Mouse (Mus musculus) A20 (cell line): ENCODE measurements around the gene Macrod2.

Source experiments
- DNase-seq: peaks from one replicate; pipeline ENCODE4 v3.0.0-alpha.2; 2011; ENCODE audit warnings: low read depth, low spot score

Gene Macrod2

GRCm38 (mm10) chr2:141201303-141202014 is 806.4 kb downstream of the Macrod2 start:
- DNase-seq = no peak

DNA sequence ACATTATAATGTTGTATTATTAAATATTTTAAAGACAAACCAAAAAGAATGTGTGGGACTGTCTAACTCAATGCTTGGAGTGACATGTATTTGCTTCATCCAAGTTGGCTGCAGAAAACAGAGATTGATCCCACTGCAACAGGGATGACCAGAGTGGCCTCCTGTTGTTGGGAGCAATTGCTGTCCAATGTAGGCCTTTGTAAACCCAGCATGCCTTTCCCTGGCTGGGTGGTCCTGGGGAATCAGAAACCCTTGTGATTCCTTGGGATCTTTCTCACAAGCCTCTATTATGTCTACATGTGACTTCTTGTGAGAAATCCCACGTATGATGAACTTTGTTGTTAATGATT is 806.9 kb downstream of the Macrod2 start:
- no peak for DNase-seq

- DNase-seq = no peak
Observed at GRCm38 (mm10) chr2:141211346-141211745, 816.2 kb downstream of the Macrod2 start.

DNA sequence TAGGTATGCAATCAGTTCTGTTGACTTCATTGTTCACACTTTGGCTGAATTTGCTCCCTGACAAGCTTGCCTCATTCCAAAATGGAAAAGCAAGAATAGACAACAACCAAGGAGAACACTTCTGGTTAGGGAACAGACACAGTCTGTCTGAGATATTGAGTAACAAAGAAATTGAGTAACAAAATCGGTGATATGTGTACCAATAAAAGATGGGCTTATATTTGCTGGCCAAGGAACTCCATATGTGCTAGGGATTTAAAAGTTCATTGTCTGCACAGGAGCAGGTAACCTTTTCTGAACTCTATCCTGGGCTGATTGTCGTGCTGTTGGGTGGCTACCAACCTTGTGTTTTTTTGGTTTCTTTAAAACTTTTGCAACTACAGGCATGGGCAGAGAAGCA is 817.2 kb downstream of the Macrod2 start:
- DNase-seq = no peak

GRCm38 (mm10) chr2:141217490-141217889 is 822.4 kb downstream of the Macrod2 start:
- no peak for DNase-seq

DNA sequence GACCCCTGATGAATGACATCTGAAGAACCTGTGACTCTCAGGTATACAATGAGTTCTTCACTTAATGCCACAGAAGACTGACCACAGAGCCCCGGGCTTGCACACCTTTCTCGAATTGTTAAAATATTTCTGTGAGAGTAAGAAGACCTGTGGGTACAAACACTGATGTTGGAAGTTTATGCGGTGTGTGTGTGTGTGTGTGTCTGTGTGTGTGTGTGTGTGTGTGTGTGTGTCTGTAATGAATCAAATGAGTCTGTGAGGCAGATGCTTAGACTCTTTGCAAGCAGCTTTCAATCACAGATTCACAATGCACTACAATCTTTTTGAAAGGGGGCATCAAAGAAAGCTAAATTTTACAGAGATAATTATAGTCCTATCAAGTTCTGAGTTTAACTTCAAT is 822.8 kb downstream of the Macrod2 start:
- no peak for DNase-seq

DNA sequence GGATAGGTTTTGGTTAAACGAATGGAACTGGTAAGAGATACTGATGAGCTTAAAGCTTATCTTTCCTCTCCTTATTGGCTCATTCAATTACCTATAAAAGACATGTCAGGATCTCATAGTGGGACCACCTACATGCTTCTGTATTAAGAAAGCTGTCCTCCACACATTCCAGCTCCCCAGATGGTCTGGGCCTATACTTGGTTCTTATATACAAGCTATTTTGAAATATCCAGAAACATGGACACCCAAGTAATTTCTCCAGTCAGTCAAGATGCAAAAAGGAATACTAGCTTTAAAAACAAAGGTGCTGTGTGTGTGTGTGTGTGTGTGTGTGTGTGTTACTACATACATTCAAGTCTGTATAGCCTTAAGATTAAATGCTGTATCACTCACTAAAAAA is 833.7 kb downstream of the Macrod2 start:
- DNase-seq = no peak

- no peak for DNase-seq
Observed at GRCm38 (mm10) chr2:141229820-141230219, 834.7 kb downstream of the Macrod2 start.

DNA sequence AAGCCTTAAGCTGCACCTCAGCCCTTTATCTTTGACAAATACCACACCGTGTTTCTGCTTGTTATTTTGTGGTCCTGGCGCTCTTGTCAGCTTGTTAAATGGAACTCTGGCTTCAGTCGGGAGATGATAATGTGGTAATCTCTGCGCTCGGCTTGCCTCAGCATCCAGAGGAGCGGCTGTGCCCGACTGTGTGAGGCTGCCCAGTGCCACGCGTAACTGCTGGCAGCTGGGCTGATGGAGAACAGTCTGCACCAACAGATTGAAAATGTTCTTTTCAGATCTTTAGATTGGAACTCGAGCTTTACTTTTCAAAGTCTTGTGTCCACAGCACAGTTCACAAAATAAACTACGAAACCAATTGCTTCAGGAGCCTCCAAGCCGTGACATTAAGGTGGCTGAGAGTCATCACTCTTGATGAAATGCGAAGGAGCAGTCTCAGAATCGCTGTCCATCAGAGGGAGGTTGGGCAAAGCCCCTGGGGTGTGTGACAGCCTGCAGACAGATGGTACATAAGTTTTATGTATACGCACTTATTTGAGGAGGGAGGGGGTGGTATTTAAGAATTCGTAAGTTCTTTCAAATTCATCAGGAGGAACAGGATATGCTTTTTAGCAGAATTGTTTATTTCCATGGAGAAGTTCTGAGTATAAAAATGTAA is 836.0 kb downstream of the Macrod2 start:
- no peak for DNase-seq

GRCm38 (mm10) chr2:141234306-141234705 is 839.2 kb downstream of the Macrod2 start:
- no peak for DNase-seq

- no peak for DNase-seq
Observed at GRCm38 (mm10) chr2:141234724-141235453, 839.8 kb downstream of the Macrod2 start.

DNA sequence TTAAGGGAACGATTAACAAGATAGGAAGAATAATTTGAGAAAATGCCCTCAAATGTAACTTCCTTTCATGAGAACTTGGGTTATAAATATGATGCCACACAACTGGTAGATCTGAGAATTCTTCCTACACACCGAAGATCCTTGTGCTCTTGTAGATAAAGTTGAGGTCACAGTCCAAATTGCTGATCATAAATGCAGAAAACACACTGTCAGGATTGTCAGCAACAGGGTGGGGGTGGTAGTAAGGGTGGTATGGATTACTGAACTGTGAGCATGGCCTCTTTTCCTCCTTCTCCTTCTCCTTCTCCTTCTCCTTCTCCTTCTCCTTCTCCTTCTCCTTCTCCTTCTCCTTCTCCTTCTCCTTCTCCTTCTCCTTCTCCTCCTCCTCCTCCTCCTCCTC is 852.6 kb downstream of the Macrod2 start:
- no peak for DNase-seq

GRCm38 (mm10) chr2:141264582-141264981 is 869.5 kb downstream of the Macrod2 start:
- no peak for DNase-seq

GRCm38 (mm10) chr2:141266591-141266990 is 871.5 kb downstream of the Macrod2 start:
- DNase-seq = no peak

DNA sequence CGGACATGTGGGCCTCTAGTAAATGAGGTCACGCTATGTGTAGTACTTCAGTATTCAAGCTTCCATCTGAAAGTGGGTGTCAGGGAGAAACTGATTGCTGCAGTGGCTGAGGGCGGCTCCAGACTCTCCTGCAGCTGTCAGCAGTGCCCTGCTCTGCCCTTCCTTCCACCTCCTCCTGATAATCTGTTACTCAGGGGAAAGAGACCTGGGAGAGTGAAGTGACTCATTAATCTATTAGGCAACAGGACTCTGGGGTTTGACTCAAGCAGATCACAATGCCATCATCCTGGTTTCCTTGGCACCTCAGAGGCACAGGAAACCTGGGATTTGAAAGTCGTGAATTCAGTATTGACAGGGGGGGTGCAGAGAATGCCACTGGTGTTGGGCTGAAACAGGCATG is 876.4 kb downstream of the Macrod2 start:
- DNase-seq = no peak

DNA sequence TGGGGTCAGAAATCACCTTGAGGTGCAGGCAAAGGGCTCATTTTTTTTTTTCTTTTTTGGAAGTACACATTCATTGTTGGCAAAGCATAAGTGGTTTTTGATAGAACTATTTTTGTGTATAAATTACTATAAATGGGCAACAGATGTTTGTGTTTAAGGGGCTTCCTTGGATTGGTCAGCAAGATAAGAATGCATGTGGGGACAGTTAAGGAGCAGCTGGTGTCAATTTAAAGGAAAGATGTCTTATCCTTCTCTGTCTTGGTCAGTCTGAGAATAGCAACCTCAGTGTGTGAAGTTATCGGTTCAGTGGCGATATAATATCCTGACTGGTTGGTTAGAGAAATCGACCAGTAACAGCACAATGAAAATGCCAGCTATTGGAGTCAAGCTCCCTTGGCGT is 877.9 kb downstream of the Macrod2 start:
- DNase-seq = no peak

DNA sequence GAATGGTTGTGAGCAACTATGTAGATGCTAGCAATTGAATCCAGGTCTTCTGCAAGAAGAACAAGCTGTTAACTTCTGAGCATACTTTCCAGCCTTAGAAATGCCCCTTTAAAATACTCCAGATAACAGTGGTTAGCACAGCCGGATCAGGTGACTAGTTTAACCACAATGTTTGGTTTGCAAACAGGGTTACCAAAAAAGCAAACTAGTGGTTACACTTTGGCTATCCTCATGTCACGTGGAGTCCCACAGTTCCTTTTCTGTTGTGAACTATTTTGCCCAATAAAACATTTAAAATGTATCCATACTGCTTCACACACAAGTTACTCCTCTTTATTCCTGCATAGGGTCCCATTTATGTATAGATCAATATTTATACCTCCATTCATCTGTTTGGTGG is 879.2 kb downstream of the Macrod2 start:
- no peak for DNase-seq

DNA sequence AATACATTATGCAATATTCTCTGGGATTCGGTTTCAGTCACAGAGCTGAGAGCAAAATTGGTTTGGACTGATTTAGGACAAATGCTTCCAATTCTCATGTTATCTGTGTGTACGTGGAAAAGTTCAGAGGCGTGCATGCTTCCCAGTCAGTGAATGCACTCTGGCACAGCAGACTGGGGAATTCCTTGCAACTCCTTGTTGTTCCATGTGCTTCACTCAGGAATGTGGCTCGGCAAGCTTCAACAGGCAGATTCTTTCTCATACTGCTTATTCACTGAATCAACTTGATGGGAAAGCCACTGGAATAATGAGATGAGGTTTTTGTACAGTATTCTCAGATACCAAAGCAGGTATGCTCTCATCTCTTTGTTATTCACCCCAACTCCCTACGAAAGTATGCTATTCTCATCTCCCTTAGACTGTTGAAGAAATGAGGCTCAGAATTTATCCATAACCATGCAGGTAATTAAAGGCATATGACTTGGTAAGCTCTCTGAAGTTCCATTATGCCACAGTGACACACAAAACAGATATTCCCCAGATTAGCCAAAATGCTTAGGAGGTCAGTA is 884.1 kb downstream of the Macrod2 start:
- DNase-seq = no peak

GRCm38 (mm10) chr2:141280817-141281216 is 885.7 kb downstream of the Macrod2 start:
- DNase-seq = no peak

GRCm38 (mm10) chr2:141286110-141286747 is 891.1 kb downstream of the Macrod2 start:
- DNase-seq = no peak

- DNase-seq = no peak
Observed at GRCm38 (mm10) chr2:141288494-141288893, 893.4 kb downstream of the Macrod2 start.
